Mouse (Mus musculus) R1 (cell line): ENCODE data around the gene Hpcal1.
A peak's percentile ranks its signal among the peaks of the same experiment; 100 is the strongest.

ENCODE experiments used
- DNase-seq: peaks from one replicate; pipeline ENCODE4 v3.0.0-alpha.2; 2018; ENCODE audit warnings: low read depth, low spot score

The Hpcal1 gene

DNA sequence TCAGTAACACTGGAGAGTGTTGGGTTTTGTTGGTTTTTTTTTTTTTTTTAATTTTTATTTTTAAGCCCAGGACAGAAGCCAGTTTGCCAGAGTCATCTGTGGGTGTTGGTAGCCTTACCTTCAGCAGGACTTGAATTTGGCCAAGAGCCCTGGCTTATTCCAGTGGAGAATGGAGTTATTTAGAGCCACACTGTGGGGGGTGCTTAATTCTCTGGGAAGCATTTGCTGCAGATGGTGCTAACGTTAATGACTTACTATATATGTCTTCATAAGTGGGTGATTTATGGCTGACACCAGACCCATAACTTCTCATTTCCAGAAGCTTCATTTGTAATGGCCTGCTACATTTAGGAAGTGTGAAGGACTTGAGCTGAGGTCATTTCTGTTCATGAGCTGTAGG lies 21.9 kb downstream of the Hpcal1 start:
- DNase-seq = no peak

GRCm38 (mm10) chr12:17715720-17716478 lies 25.2 kb downstream of the Hpcal1 start:
- DNase-seq = no peak

GRCm38 (mm10) chr12:17717257-17717656 lies 26.6 kb downstream of the Hpcal1 start:
- DNase-seq = no peak

- DNase-seq = no peak
Observed at GRCm38 (mm10) chr12:17718146-17718545, 27.5 kb downstream of the Hpcal1 start.

- DNase-seq = no peak
Observed at GRCm38 (mm10) chr12:17721058-17721457, 30.4 kb downstream of the Hpcal1 start.

GRCm38 (mm10) chr12:17722452-17723181 lies 32.0 kb downstream of the Hpcal1 start:
- no peak for DNase-seq

GRCm38 (mm10) chr12:17723182-17723570 lies 32.5 kb downstream of the Hpcal1 start:
- no peak for DNase-seq

DNA sequence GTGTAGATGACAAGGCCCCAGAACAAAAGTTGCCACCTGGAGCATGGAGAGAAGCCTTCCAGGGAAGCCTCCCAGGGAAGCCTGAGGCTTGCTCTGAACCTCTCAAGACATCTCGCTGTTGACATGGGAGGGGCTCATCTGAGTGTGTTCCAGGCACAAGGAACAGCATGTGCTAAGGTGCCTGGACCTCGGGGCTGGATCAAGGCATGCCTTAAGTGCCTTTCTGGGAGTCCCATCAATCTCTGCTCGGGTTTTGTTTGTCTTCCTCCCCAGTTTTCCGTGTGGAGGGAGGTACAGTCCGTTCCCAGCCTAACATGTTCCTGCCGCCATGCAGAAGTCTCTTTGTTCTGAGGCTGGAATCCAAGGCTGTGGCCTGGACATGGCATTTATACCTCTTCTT lies 33.3 kb downstream of the Hpcal1 start:
- DNase-seq = no peak

- DNase-seq = no peak
Observed at GRCm38 (mm10) chr12:17724412-17725090, 33.9 kb downstream of the Hpcal1 start.

GRCm38 (mm10) chr12:17725592-17725991 lies 34.9 kb downstream of the Hpcal1 start:
- no peak for DNase-seq

- DNase-seq = no peak
Observed at GRCm38 (mm10) chr12:17726576-17727320, 36.1 kb downstream of the Hpcal1 start.

- DNase-seq = peak; percentile 30
Observed at GRCm38 (mm10) chr12:17727676-17728339, 37.2 kb downstream of the Hpcal1 start.

- DNase-seq = no peak
Observed at GRCm38 (mm10) chr12:17729211-17729900, 38.7 kb downstream of the Hpcal1 start.

GRCm38 (mm10) chr12:17732006-17732405 lies 41.4 kb downstream of the Hpcal1 start:
- no peak for DNase-seq

DNA sequence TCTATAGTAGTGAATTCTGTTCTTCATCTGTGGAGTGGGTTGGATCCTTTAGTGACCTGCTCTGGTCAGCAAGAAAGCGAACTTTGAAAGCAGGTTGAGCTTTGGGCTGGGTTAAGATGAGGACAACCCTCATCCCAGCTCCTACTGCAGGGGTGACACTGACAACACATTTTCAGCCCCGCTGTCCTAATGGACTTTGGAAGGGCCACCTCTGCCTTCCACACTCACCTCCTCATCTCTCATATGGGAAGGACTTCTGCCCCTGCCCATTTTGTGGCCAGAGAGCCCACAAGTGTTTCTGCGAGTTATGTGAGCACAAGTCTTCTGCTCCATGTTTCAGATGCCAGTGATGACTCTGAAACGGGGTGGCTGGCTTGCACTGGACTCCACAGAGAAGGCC lies 41.9 kb downstream of the Hpcal1 start:
- DNase-seq = no peak

DNA sequence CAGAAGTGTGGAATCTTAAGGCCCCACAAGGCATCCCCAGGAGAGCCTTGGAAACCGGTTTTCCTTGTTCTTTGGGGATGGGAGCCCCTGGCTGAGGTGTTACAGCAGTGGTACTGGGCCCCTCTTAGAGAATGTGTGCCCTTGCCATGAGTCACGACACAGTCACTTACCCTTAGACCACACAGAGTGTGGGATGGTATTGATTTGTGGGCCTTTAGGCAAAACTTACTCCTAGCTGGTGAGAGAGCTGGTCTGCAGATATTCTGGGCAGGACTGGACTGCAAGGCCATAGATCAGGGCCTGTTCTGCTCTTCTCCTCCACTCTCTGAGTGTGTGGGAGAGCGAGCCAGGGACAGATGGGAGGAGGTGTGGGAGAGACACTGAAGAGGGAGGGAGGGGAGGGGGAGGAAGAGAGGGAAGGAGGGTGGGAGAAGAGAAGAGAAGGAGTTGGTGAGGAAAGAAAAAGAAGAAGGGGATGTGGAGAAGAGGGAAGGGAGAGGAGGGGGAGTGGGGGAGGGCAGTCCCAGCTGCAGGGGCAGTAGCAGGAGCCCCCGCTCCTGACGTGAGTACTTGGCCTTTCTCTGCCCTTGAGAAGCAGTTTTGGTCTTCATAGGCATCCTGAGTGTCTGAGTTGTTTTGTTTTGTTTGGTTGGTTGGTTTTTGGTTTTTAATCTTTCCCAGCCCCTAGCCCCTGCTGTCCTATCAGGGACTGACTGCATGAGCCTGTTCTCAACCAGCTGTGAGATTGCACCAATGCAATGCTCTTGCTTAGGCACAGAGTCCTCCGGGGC lies 42.7 kb downstream of the Hpcal1 start:
- DNase-seq = no peak

- no peak for DNase-seq
Observed at GRCm38 (mm10) chr12:17736396-17736795, 45.7 kb downstream of the Hpcal1 start.

- DNase-seq = no peak
Observed at GRCm38 (mm10) chr12:17736859-17737577, 46.4 kb downstream of the Hpcal1 start.

DNA sequence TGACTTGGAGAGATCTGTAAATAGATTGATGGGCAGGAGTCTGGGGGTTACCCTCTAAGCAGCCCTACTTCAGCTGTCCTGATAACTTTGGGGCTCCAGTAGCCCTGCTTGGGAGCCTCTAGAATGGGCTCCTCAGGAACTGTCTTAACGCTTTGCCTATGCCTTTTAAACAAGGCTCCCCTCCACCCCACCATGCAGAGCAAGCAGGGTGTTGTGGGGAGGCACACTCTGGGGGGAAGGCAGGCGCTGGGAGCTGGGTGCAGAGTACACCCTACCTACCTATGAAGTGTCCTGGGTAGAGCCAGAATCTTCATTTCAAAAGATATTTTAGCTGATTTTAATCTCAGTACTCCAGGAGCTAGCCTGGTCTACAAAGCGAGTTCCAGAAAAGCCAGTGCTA lies 47.2 kb downstream of the Hpcal1 start:
- no peak for DNase-seq
